Mouse (Mus musculus) liver, embryonic 13.5 days (tissue): ENCODE data around the gene Iqschfp. TPM values are rescaled to one million over a fixed set of nuclear protein-coding genes. Genes with fewer than 3 reads are reported as not detected.

Experiments
- ATAC-seq: fragments of 200-750 bp; cut with Nextera tagmentation; 2 replicates; pipeline ENCODE4 v1.8.0; 2017; ENCODE audit warnings: low read depth, mild to moderate bottlenecking, moderate number of reproducible peaks, moderate library complexity
- DNase-seq: peaks from one replicate; pipeline ENCODE4 v3.0.0; 2022
- H3K27ac ChIP-seq: fragments of 300-500 bp; sonication (generic); 2 replicates; pipeline ENCODE4 v1.5.1; 2015; ENCODE audit warnings: moderate library complexity, mild to moderate bottlenecking, inconsistent platforms
- H3K27me3 ChIP-seq: fragments of 300-500 bp; sonication (generic); 2 replicates; pipeline ENCODE4 v1.6.1; 2015; ENCODE audit warnings: mild to moderate bottlenecking, inconsistent platforms
- H3K36me3 ChIP-seq: fragments of 300-500 bp; sonication (generic); 2 replicates; pipeline ENCODE4 v1.6.1; 2015; ENCODE audit warnings: mild to moderate bottlenecking, inconsistent platforms
- H3K4me1 ChIP-seq: fragments of 300-500 bp; sonication (generic); replicated peaks from 2 replicates; pipeline ENCODE4 v1.6.1; 2015; ENCODE audit warnings: inconsistent platforms
- H3K4me2 ChIP-seq: fragments of 300-500 bp; sonication (generic); 2 replicates; pipeline ENCODE4 v1.6.1; 2015; ENCODE audit warnings: inconsistent platforms, mild to moderate bottlenecking, moderate library complexity
- H3K4me3 ChIP-seq: fragments of 300-500 bp; sonication (generic); replicated peaks from 2 replicates; pipeline ENCODE4 v1.5.1; 2015; ENCODE audit warnings: mild to moderate bottlenecking, inconsistent platforms
- H3K9ac ChIP-seq: fragments of 300-500 bp; sonication (generic); 2 replicates; pipeline ENCODE4 v1.6.1; 2015; ENCODE audit warnings: mild to moderate bottlenecking, inconsistent platforms
- H3K9me3 ChIP-seq: fragments of 300-500 bp; sonication (generic); replicated peaks from 2 replicates; pipeline ENCODE4 v1.6.1; 2016; ENCODE audit warnings: inconsistent platforms
- WGBS: fragments of 180-500 bp; shearing (Covaris S2); methylation state at CpG from one replicate; pipeline ENCODE4 v1.1.7; 2015; ENCODE audit not compliant: insufficient replicate concordance; 5-methylcytosine and 5-hydroxymethylcytosine counted together
- polyA plus RNA-seq: library from polyadenylated mRNA; unstranded; fragments of >200 nt; fragmentation: Nextera tagmentation; extraction: Ambion mirVana; gene quantifications from 2 replicates; pipeline ENCODE4 v1.2.1, GENCODE M21; 2015

Gene Iqschfp
- polyA plus RNA-seq, 1 experiment from 2014 or later = not detected

DNA sequence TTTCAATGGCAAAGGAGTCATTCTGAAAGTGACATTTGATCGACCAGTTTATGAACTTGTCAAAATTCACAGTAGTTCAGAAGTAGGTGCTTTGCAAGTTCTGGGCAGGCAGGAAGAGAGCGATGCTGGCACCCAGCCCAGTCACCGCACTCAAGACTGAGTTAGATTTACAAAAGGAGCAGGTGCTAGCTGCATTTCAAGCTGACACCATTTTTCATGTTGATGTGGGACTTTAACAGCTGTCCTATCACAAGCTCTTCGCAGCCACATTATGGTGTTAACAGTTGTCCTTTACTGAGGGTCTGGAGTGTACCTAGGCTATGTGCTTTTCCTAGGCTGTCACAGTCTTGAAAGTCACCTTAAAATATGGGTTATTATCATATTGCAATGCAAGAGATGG is 354.1 kb downstream of the Iqschfp start:
- WGBS = 63% methylated on average over 4 of the region's 4 CpGs
- H3K4me1 ChIP-seq = no peaks in the 10 kb centered on the region
- no peak for ATAC-seq
- H3K4me2 ChIP-seq = no peak overlapping the region
- H3K36me3 ChIP-seq = no peaks in the 10 kb centered on the region
- H3K9me3 ChIP-seq = no peaks in the 10 kb centered on the region
- no peaks in the 10 kb centered on the region for H3K27me3 ChIP-seq
- H3K9ac ChIP-seq = no peak overlapping the region
- H3K27ac ChIP-seq = no peak overlapping the region
- DNase-seq = no peak
- no peak overlapping the region for H3K4me3 ChIP-seq

GRCm38 (mm10) chr3:68250589-68250988 is 358.6 kb downstream of the Iqschfp start:
- no peak overlapping the region for H3K27ac ChIP-seq
- H3K4me1 ChIP-seq = no peaks in the 10 kb centered on the region
- 46% methylated on average over 2 of the region's 2 CpGs for WGBS
- H3K9ac ChIP-seq = no peak overlapping the region
- DNase-seq (no peak), ATAC-seq (no peak)
- no peaks in the 10 kb centered on the region for H3K9me3 ChIP-seq
- H3K36me3 ChIP-seq = no peaks in the 10 kb centered on the region
- no peak overlapping the region for H3K4me3 ChIP-seq
- no peaks in the 10 kb centered on the region for H3K27me3 ChIP-seq
- no peak overlapping the region for H3K4me2 ChIP-seq

- Histone ChIP-seq H3K27me3 (no peaks in the 10 kb centered on the region), H3K9me3 (no peaks in the 10 kb centered on the region), H3K4me3 (no peak overlapping the region), H3K4me1 (no peaks in the 10 kb centered on the region), H3K27ac (no peak overlapping the region), H3K4me2 (no peak overlapping the region), H3K9ac (no peak overlapping the region), H3K36me3 (no peaks in the 10 kb centered on the region)
- DNase-seq = no peak
- WGBS = 59% methylated on average over 1 of the region's 1 CpGs
- no peak for ATAC-seq
These were observed 360.3 kb downstream of the Iqschfp start for GRCm38 (mm10) chr3:68252335-68252734.

- Histone ChIP-seq H3K4me3 (no peak overlapping the region), H3K27ac (no peak overlapping the region), H3K36me3 (no peaks in the 10 kb centered on the region), H3K4me1 (no peaks in the 10 kb centered on the region), H3K9me3 (no peaks in the 10 kb centered on the region), H3K4me2 (no peak overlapping the region), H3K27me3 (no peaks in the 10 kb centered on the region), H3K9ac (no peak overlapping the region)
- ATAC-seq (no peak), DNase-seq (no peak)
- WGBS = 58% methylated on average over 6 of the region's 6 CpGs
These were observed 370.3 kb downstream of the Iqschfp start for GRCm38 (mm10) chr3:68262304-68262703.

GRCm38 (mm10) chr3:68267905-68268304 is 375.9 kb downstream of the Iqschfp start:
- Histone ChIP-seq H3K36me3 (no peaks in the 10 kb centered on the region), H3K4me3 (no peak overlapping the region), H3K27ac (no peak overlapping the region), H3K9ac (no peak overlapping the region), H3K4me1 (no peaks in the 10 kb centered on the region), H3K27me3 (no peaks in the 10 kb centered on the region), H3K9me3 (no peaks in the 10 kb centered on the region), H3K4me2 (no peak overlapping the region)
- DNase-seq (no peak), ATAC-seq (no peak)
- 62% methylated on average over 4 of the region's 4 CpGs for WGBS

- DNase-seq = no peak
- WGBS = 76% methylated on average over 4 of the region's 4 CpGs
- H3K27ac ChIP-seq = no peak overlapping the region
- no peak overlapping the region for H3K4me2 ChIP-seq
- no peak overlapping the region for H3K9ac ChIP-seq
- ATAC-seq = no peak
- H3K4me1 ChIP-seq = no peaks in the 10 kb centered on the region
- H3K36me3 ChIP-seq = no peaks in the 10 kb centered on the region
- H3K9me3 ChIP-seq = no peaks in the 10 kb centered on the region
- no peaks in the 10 kb centered on the region for H3K27me3 ChIP-seq
- H3K4me3 ChIP-seq = no peak overlapping the region
These were observed 377.2 kb downstream of the Iqschfp start for GRCm38 (mm10) chr3:68269251-68269650.

DNA sequence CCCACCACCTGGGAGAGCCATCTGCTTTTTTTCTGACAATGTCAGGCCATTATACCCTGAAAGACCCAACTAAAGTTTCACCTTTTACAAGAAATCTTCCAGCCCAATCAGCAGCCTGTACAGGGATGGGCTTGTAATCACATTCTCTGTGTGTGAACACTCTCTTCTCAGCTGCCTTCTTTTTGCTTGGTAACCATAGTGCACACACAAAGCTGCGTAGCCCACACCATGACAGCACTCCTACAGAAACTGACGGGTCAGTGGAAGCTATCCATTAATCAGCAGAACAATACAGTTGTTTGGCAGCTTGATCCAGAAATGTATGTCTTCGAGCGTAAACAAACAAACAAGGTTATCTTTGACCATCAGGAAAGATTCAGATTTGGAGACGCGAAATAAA is 378.2 kb downstream of the Iqschfp start:
- Histone ChIP-seq H3K4me2 (no peak overlapping the region), H3K9me3 (no peaks in the 10 kb centered on the region), H3K27me3 (no peaks in the 10 kb centered on the region), H3K27ac (no peak overlapping the region), H3K4me3 (no peak overlapping the region), H3K36me3 (no peaks in the 10 kb centered on the region), H3K4me1 (no peaks in the 10 kb centered on the region), H3K9ac (no peak overlapping the region)
- no peak for ATAC-seq
- no peak for DNase-seq
- WGBS = 73% methylated on average over 6 of the region's 6 CpGs

DNA sequence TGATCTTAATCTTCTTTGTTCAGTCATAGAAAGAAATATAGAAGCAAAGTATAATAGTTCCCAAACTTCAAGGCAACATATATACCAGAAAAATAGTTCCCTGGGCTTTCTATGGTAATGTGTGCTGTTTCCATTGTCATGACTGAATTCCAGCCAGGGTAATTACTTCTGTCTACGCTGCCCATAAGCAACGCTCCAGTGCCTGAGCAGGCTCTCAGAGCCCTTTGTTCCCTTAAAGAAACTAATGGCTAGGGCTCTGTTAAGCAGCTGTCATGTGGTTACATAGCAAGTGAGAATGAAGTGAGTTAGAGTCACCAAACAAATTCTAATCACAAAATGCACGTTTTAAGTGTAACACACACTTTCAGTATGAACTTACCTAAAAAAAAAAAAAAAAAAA is 379.4 kb downstream of the Iqschfp start:
- Histone ChIP-seq H3K4me1 (no peaks in the 10 kb centered on the region), H3K4me2 (no peak overlapping the region), H3K36me3 (no peaks in the 10 kb centered on the region), H3K9me3 (no peaks in the 10 kb centered on the region), H3K27me3 (no peaks in the 10 kb centered on the region), H3K9ac (no peak overlapping the region), H3K4me3 (no peak overlapping the region), H3K27ac (no peak overlapping the region)
- WGBS = 59% methylated on average over 3 of the region's 3 CpGs
- no peak for ATAC-seq
- no peak for DNase-seq

- H3K27me3 ChIP-seq = no peaks in the 10 kb centered on the region
- no peak overlapping the region for H3K4me2 ChIP-seq
- 59% methylated on average over 3 of the region's 3 CpGs for WGBS
- no peaks in the 10 kb centered on the region for H3K36me3 ChIP-seq
- H3K27ac ChIP-seq = no peak overlapping the region
- H3K9me3 ChIP-seq = no peaks in the 10 kb centered on the region
- DNase-seq (no peak), ATAC-seq (no peak)
- no peaks in the 10 kb centered on the region for H3K4me1 ChIP-seq
- H3K4me3 ChIP-seq = no peak overlapping the region
- H3K9ac ChIP-seq = no peak overlapping the region
These were observed 379.8 kb downstream of the Iqschfp start for GRCm38 (mm10) chr3:68271881-68272280.

- ATAC-seq (no peak), DNase-seq (no peak)
- no peak overlapping the region for H3K4me3 ChIP-seq
- no peak overlapping the region for H3K4me2 ChIP-seq
- no peak overlapping the region for H3K9ac ChIP-seq
- 65% methylated on average over 7 of the region's 7 CpGs for WGBS
- H3K27ac ChIP-seq = no peak overlapping the region
- H3K9me3 ChIP-seq = no peaks in the 10 kb centered on the region
- no peaks in the 10 kb centered on the region for H3K4me1 ChIP-seq
- no peaks in the 10 kb centered on the region for H3K36me3 ChIP-seq
- H3K27me3 ChIP-seq = no peaks in the 10 kb centered on the region
These were observed 391.0 kb downstream of the Iqschfp start for GRCm38 (mm10) chr3:68282844-68283594.

DNA sequence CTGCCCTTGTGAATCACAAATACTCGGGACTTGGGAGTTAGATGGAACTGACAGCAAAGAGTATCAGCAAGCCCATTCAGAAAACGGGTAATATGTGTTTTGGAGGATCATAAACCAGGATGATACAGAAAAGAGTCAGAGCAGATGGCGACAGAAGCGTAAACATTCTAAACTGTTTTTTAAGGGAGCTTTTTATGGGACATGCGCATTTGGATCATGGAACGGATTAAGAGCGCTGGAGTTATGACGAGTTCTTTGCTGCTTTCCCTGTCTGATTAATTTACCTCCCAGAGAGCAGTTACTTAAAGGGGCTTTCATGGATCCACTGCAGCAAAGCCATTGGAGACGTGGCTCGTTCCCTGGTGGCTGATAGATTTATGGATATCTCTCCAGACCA is 391.6 kb downstream of the Iqschfp start:
- DNase-seq (no peak), ATAC-seq (no peak)
- Histone ChIP-seq H3K9me3 (no peaks in the 10 kb centered on the region), H3K27me3 (no peaks in the 10 kb centered on the region), H3K27ac (no peak overlapping the region), H3K4me1 (no peaks in the 10 kb centered on the region), H3K9ac (no peak overlapping the region), H3K4me2 (no peak overlapping the region), H3K4me3 (no peak overlapping the region), H3K36me3 (no peaks in the 10 kb centered on the region)
- WGBS = 69% methylated on average over 10 of the region's 10 CpGs

DNA sequence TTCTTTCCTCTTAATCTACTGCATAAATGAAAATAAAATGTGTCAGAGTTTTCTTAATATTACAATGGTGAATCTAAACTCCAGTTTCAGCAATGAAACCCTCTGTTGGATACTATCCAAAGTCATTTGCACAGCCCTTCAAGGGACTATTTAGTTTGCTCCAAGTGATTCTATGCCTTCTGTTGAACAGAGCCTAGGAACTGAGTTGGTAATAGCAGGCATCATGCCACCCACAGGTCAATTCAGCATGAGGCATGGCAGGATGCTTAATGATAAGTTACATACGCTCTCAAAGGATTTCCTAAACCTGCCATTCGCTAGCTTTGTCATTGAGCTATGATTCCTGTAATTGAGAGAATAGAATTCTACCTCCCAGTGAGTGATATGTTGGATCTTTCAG is 392.5 kb downstream of the Iqschfp start:
- Histone ChIP-seq H3K4me3 (no peak overlapping the region), H3K4me2 (no peak overlapping the region), H3K9me3 (no peaks in the 10 kb centered on the region), H3K27me3 (no peaks in the 10 kb centered on the region), H3K9ac (no peak overlapping the region), H3K36me3 (no peaks in the 10 kb centered on the region), H3K4me1 (no peaks in the 10 kb centered on the region), H3K27ac (no peak overlapping the region)
- WGBS = 70% methylated on average over 2 of the region's 2 CpGs
- DNase-seq = no peak
- ATAC-seq = no peak
